Mouse (Mus musculus) regulatory T cell (primary cell): Measurements from ENCODE around the gene Vill.

ENCODE experiments used
- in situ Hi-C: fragments of 300-600 bp; cut with MboI, MseI; formaldehyde crosslinking; loops from one replicate; pipeline ENCODE4 v1.15.1; 2025; ENCODE audit warnings: high pct_unique_total_duplicates

Gene Vill

DNA sequence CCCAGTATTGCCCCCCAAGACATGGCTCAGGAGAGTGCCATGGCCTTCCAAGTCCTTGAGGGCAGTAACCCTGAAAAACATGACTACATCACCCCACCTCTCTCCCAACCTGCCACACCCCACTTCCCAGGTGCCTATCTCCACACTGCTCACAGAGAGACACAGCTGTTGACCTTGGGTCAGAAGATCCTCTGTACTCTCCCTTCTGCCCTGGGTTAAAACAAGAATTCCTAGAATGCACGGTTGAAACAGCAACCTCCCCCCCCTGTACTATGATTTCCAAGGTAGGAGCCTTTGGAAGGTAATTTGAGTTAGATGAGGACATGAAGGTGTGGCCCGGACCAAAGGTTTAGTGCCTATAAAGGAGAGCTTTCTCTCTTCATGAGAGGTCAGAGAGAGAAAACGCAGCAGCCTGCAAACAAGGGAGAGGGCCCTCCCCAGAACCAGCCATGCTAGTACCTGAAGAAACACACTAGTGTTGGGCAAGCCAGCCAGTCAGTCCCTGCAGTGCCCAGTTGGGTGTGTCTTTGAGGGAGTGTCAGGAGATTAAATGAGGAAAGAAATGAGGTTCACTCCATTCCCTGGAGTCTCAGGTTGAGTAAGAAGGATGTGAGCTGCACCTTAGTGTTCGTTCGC, 27.6 kb downstream of the Vill start:
- in situ Hi-C loops: no loop called here

- in situ Hi-C loops: no loop called here
Measured at GRCm38 (mm10) chr9:119082039-119082438, 29.5 kb downstream of the Vill start.

- in situ Hi-C loops: no loop called here
Measured at GRCm38 (mm10) chr9:119082656-119083430, 30.3 kb downstream of the Vill start.

GRCm38 (mm10) chr9:119083966-119084365, 31.4 kb downstream of the Vill start:
- in situ Hi-C loops: no loop called here

- in situ Hi-C loops: no loop called here
Measured at GRCm38 (mm10) chr9:119086451-119086850, 33.9 kb downstream of the Vill start.

- in situ Hi-C loops: no loop called here
Measured at GRCm38 (mm10) chr9:119087309-119087708, 34.7 kb downstream of the Vill start.

DNA sequence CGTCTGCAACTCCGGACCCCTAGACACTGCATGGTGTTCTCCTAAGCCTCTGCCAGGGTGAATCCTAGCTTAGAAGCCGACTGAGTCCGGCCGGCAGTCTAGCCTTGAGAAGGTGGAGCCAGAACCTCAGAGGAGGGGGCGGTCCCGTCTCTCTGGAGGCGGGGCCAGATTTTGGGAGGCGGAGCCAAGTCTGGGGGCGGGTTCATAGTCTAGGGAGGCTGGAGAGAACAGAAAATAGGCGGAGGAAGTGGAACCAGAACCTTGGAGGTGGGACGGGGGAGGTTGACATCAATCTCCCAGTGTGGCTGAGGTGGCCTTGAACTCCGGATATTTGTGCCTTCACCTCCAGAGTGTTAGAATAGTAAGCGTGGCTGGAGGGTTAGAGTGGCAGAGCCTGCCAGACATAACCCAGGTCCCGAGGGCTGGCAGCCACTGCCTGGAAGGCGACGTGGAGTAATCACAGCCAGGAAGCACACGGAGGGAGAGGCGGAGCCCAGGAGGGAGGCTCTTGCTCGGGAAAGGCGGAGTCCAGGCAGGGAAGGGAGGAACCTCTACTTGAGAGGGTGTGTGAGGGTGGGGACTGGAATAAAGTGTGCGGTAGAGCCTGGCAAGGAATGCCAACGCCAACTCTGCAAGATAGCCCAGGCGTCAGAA, 35.7 kb downstream of the Vill start:
- in situ Hi-C loops: no loop called here

- in situ Hi-C loops: no loop called here
Measured at GRCm38 (mm10) chr9:119089437-119089836, 36.9 kb downstream of the Vill start.

GRCm38 (mm10) chr9:119090462-119090861, 37.9 kb downstream of the Vill start:
- in situ Hi-C loops: no loop called here

DNA sequence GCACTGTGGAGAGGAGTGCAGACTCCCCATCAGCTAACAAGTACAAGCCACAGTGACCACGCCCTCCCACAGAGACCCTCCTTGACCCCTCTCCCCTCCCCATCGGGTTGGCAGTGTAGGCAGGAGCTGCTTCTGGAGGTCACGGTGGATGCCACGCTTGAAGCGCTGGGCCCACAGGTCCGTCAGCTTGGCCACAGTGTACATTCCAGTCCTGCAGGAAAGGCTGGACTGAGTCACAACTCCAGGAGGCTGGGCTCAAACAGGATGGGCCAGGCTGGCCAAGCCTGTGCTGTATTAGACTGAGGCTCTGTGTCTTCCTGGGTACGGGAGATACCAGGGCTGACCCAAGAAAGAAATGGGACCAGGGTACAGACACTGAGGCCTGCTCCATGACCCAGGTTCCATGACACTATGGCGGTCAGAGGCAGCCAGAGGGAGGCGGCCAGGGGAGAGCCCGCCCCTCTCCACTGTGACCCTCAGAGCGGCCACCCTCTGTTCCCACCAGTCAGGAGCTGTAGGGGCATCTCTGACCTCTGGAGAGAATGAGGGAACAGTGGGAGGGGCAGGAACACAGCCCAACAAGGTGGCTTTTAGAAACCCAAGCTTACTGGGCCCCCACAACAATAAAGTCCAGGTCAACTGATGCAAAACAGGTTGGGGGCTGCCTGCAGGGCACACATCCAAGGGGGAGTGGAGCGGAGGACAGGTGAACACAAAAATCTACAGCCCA, 39.2 kb downstream of the Vill start:
- in situ Hi-C loops: no loop called here

- in situ Hi-C loops: no loop called here
Measured at GRCm38 (mm10) chr9:119092473-119093418, 40.2 kb downstream of the Vill start.

GRCm38 (mm10) chr9:119093419-119094295, 41.1 kb downstream of the Vill start, which contains the start of gene Plcd1:
TSS of gene Plcd1 (minus strand) at chr9:119093502.
- in situ Hi-C loops: no loop called here

GRCm38 (mm10) chr9:119094462-119095109, 42.0 kb downstream of the Vill start:
- in situ Hi-C loops: no loop called here

DNA sequence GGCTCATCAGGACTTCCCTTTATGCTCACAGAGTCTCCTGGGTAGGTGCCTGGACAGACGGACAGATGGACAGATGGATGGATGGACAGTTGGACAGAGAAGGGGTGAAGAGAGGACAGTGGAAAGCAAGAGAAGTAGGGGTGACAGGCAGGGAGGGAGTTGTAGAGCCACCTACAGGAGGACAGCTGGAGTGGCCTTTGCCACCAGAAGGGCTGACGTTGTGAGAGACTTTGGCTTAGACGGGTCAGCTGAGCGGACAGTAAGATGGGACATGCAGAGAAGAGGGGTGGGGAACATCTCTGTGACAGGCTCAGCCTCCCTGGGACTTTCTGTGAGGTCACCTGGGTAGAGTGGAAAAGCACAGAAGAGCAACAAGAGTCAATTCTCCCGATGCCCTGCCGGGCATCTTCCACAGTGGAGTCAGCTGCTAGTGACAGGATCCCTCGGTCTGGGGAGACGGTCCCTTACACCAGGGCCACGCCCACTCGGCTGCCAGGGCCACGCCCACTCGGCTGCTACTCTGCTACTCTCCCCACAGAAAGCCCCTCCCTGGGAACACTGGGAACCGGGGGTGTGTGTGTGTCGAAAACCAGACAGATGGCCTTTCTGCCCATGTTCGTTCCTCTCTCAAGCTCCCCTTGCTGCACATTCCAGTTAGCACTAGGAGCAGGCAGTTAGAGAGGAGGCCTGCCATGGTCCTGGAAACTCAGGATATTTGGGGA, 47.8 kb downstream of the Vill start:
- in situ Hi-C loops: no loop called here

DNA sequence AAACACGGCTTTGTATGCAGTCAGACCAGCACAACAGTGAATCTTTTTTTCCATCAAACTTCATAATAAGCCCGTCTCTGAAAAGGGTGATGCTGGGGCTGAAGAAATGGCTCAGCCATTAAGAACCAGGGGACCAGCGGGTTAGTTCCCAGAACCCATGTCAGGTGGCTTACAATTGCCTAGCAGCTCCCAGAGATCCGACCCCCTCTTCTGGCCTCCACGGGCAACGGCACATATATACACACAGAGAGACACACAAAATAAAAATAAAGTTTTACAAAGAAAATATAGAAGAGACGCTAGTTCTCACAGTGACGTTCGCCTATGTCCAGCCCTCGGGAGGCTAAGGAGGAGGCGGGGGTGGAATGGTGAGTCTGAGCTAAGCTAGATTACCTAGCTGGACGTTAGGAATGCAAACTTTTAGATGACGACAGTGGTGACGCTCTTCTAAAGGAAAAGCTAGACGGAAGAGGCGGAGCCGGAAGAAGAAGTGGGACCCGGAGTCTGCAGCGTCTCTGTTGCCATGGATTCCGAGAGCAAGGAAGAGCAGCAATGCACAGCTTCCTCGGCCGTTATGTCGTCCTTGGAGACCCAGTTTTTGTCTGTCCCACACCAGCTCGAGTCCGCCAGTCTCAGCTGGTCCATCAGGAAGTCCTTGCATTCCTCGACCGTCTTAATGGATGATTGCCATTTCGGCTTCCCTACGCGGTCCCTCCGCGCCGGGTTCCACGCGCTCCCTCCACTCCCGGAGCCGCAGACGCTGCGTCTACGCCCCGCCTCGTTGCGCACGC, 49.6 kb downstream of the Vill start, which contains the start of gene Dlec1:
Dlec1 (plus strand) TSS at position 487 of the 791 bp plus-strand sequence.
- in situ Hi-C loops: no loop called here

DNA sequence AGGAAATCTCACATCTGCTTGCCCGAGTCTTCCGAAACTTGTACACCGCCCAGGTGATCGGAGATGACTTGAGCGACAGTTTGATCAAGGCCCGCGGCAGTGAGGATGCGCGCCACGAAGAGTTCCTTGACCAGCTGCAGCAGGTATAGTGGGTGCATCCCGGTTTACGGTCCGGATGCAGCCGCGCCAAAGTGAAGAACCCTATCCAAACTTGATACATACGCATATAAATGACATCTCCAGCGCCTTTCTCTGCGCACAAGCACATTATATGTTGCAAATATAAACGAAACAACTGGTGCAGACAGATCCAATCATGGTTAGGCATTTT, 50.2 kb downstream of the Vill start:
- in situ Hi-C loops: no loop called here

DNA sequence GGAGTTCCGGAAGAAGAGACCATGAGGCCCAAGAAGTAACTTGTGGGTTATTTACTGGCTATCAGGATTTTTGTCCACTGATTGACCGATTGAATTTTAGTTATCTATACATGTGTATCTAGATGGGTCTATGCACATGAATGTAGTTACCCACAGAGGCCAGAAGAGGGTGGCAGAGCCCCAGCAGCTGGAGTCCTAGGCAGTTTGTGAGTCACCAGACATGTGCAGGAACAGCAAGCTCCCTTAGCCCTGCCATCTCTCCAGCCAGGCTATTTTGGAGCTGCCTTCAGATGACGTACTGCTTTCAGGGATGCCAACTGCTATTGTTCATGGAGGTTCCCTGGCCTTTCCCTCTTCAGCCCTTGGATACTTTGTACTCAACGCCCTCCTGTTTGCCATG, 55.0 kb downstream of the Vill start:
- in situ Hi-C loops: no loop called here
